Mouse (Mus musculus): ENCODE data around the gene Ppie.
"Not testable (repeated sequence)": the region's sequence is repeated elsewhere in the genome, so short reads cannot be mapped to it uniquely, and the experiment has no call there.

The Ppie gene

DNA sequence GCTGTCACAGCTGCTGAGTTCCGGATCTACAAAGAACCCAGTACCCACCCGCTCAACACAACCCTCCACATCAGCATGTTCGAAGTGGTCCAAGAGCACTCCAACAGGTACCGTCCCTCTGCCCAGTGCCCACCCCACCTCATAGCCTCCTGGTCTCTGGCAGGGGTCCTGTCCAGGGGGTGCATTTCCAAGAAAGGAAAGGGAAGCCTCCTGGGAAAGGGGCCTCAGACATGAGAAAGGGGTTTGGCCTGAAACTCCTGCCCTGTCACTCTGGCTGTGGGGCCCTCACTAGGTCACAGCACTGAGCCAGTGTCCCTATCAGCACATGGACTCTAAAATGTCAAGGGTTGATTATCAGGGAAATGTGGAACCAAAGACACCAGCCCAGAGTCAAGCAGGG lies 25.1 kb downstream of the Ppie start:
- DNase-seq (ENCODE audit: low read depth, low spot score): not testable (repeated sequence)

DNA sequence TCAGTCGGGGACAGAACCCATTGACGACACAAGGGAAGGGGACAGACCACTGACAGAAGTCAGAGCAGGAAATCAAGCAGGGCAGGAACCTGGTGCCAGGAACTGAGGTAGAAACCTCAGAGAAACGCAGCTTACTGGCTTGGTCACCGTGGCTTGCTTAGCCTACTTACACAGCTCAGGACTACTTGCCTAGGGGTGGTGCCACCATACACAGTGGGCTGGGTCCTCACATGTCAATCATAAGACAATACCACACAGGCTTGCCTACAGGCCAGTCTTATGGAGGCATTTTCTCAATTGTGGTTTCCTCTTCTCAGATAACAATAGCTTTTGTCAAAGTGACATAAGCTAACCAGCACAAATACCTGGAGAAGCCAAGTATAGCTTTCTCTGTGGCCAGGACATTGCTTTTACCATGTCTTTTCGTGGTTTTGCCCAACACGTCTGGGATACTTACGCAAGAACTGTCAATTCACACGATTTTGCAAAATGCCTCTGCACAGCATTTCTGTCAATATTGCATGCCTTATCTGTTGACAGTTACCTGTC lies 27.5 kb downstream of the Ppie start:
- DNase-seq (ENCODE audit: low read depth, low spot score): no peak

DNA sequence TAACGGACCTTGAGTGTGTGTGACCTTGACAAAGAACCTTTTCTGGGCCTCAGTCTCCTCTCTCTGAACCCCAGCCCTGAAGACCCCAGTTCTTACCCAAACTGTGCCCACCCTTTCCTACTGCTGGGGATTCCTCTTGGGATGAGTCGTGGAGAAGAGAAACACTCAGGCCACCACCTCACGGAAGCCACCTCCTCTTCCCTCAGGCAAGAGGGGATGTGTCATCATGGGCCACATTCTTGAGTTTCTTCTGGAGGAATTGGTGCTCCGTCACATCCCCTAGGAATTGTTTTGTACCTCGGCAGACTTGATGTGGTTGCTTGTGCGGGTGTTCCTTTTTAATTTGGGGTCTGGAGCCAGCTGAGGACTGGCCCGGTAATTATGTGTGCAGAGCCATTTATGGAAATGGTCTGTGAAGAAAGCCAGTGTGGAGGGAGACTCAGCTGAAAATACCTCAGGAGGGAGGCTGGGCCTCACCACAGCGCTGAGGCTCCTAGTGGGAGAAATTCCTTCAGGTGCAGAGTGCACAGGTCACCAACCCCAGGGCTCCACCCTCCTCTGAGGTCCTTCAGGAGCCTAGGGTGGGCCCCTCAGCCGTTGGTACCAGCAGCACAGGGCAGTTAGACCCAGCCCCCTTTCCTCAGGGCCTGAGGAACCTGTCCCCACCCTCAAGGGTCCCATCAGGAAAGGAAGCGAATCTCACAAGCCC lies 28.3 kb downstream of the Ppie start:
- DNase-seq (ENCODE audit: low read depth, low spot score): not testable (repeated sequence)

DNA sequence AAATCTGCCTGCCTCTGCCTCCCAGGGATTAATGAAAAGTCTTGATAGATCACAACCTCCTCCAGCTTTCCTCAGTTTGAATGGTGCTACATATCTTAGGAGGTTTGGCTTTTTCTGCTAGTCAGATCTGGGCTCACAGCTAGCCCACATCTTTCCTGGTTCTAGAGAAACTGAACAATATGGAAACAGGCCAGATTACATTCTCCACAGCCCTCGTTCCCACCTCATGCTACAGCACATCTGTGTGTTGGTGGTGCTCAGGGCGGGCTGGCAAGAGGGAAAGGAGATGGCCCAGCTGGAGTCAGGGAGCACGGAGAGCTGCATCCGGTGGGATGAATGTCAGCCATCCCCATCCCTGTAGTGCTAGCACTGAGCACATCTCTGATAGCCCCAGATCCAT lies 29.0 kb downstream of the Ppie start:
- DNase-seq (ENCODE audit: low read depth, low spot score): no peak

DNA sequence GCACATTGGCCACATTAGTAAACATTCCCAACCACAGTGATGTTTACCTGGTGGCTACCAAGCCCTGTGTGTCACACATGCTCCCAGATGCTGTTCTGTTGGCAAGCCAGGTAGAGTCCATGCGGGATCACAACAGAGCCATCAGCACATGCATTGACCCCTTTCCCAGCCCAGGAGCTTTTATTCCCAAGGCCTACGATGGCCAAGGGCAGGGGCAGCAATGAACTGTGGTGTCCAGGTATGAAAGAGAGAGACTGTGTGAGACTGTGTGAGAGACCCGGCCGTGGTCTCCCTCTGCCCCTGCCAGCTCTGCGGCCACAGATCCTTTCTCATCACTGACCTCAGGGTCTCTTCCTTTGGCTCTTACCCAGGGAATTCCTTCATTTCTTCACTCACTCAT lies 31.7 kb downstream of the Ppie start:
- no peak for DNase-seq (ENCODE audit: low read depth, low spot score)

DNA sequence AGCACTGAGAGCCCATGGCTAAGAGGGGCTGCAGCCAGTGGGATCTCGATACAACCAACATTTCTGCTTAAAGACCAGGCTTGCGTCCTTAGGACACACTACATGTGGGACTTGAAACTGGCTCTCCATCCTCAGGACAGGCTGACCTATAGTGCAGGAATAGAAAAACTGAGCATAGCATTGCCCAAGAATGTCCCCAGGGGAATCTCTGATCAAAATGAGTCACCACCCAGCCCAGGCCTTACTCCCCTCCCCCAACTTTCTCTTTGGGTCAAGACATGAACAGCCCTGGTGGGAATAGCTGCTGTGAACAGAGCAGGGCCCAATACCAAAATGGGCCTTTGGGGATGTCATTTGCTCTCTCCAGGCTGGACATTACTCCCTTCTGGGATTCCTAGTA lies 32.9 kb downstream of the Ppie start:
- no peak for DNase-seq (ENCODE audit: low read depth, low spot score)

DNA sequence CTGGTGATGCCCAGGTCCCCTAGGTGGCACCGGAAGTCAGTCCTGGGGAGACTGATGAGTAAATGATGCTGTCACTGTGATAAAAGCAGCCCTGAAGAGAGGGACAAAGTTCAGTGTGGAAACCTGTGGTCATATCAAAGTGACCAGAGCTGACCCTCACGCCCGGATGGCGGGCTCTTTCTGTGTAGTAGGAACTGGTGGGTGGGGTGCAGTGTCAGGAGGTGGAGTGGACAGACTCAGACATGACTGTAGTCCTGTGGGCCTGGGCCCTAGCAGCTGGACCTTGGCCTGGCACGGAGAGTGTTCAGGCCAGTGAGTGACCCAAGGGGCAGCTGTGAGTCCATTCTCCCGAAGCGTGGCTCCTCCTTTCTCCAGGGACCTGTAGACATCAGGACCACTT lies 33.8 kb downstream of the Ppie start:
- not testable (repeated sequence) for DNase-seq (ENCODE audit: low read depth, low spot score)

DNA sequence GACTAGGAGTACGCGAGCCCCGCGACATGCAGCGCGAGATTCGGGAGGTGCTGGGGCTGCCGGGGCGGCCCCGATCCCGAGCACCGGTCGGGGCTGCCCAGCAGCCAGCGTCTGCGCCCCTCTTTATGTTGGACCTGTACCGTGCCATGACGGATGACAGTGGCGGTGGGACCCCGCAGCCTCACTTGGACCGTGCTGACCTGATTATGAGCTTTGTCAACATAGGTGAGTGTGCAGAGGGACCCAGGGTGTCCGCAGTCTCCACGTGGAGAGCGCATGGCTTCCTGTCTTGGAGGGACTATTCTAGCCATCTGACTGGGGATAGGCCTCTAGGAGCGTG lies 34.3 kb downstream of the Ppie start:
- no peak for DNase-seq (ENCODE audit: low read depth, low spot score)

DNA sequence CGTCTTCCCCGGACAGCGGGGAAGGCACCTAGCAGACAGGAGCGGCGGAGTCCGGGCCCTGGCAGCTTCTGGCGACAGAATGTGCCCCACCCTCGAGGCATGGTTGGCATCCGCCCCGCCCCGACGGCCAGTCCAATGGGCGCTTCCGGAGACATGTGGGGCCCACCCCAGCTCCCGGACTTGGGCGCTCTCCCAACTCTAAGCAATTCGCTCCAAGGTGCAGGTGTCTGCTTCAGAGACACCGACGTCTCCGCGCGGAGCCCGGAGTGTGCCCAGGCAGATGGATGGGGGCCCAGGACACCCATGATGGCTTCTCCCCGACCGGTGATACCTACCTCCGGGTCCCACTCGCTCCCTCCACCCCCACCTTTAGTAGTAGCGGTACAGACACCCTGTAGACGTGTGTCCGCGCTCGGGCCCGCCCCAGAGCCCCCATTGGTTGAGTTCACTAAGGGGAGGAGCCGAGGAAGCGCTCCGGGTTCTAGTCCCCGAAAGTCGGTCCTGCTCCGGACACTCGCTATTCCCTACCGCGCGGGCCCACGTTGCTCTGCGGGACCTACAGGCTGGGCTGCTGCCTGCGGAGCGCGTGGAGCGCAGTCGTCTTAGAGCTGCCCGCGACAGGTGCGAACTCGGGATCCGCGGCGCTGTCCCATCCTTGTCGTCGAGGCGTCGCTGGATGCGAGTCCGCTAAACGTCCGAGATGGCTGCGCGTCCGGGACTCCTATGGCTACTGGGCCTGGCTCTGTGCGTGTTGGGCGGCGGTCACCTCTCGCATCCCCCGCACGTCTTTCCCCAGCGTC lies 34.9 kb downstream of the Ppie start, which contains the start of gene Bmp8b:
Bmp8b (plus strand) TSS at position 515 of the 800 bp plus-strand sequence.
- DNase-seq (ENCODE audit: low read depth, low spot score): no peak

DNA sequence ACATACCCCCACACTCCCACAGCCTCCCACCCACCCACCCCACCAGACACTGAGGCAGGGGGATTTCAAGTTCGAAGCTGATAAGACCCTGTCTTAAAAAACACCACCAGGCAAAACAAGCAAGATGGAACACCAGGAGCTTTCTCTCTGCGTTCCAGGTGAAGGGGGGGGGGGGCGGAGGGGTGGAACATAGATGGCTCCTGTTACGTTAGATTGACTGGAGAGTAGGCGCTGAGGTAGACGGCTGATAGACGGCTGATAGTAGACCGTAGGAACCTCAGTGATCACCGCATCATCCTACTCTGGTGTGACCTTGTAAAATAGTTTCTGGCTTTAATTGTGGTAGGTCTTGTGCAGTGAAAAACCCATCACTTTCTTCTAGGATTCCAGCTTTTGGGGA lies 45.9 kb downstream of the Ppie start:
- no peak for DNase-seq (ENCODE audit: low read depth, low spot score)

DNA sequence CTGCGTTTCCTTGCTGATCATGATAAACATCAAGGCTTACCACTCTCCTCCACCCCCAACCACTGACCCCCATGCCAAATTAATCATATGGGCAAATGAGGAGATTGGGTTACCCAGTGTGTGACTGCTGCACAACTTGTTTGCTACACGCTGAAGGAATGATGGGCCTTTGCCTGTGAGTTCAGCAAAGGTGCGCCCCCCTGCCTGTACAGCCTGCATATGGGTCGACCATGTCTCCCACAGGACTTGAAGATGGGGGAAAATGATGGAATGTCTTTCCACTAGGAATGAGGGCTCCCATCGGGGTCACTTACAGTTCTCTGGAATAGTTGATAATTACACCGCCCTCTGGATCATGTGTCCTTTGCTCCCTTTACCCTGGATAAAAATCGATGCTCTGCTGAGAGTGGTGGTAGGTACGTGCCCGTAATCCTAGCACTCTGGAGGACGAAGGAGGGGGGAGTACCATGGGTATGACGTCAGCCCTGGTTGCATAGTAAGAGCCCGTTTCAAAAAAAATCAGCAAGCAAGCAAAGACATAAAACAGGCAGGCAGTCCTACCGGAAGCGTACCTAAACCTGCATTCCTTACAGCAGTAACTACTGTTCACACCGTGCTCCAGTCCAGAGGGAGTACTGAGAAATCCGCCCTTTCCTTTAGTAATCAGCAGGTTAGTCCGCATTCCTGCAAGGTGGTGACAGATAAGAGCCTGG lies 46.5 kb downstream of the Ppie start:
- no peak for DNase-seq (ENCODE audit: low read depth, low spot score)

DNA sequence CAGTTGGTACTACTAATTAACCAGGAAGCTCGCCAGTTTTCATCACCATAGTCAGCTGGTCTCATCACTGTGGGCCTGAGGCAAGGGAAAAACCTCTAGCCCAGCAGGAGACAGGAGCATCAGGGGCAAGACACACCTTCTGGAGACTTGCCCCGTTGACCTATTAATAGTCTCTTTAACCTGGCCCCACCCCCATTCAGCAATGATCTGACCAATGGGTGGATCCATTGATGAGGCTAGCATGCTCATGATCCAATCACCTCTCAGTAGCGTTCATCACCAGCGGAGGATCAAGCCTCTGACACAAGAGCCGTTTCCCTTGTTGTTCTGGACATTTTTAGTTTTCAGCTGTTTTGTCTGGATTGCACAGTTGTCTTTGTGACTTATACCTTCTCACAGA lies 47.1 kb downstream of the Ppie start:
- DNase-seq (ENCODE audit: low read depth, low spot score): no peak

DNA sequence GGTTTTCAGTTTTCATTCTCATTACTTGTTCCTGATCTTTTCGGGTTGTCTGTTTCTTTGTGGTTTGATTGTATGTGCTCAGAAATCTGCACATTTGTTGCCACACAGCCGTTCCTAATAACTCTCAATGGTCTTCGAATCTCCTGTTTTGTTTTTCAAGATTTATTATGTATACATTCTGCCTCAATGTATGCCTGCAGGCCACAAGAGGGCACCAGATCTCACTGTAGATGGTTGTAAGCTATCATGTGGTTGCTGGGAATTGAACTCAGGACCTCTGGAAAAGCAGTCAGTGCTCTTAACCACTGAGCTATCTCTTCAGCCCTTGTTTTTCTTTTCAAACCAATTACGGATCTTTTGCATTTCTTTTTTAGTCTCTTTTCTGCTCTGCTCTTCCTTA lies 53.4 kb downstream of the Ppie start:
- DNase-seq (ENCODE audit: low read depth, low spot score): peak; percentile 16

DNA sequence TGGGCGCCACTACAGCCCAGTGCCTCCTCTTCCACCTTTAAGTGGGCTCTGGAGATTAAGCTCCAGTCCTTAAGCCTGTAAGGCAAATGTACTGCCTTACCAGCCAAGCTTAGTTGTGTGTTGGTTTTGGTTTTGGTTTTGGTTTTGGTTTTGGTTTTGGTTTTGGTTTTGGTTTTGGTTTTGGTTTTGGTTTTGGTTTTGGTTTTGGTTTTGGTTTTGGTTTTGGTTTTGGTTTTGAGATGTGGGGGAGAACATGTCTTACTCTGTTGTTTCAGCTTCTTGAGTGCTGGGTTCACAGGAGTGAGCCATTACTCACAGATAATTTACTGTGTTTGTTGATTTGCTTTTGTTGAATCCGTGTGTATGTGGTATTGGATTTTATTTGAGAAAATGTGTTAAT lies 54.5 kb downstream of the Ppie start:
- DNase-seq (ENCODE audit: low read depth, low spot score): no peak

DNA sequence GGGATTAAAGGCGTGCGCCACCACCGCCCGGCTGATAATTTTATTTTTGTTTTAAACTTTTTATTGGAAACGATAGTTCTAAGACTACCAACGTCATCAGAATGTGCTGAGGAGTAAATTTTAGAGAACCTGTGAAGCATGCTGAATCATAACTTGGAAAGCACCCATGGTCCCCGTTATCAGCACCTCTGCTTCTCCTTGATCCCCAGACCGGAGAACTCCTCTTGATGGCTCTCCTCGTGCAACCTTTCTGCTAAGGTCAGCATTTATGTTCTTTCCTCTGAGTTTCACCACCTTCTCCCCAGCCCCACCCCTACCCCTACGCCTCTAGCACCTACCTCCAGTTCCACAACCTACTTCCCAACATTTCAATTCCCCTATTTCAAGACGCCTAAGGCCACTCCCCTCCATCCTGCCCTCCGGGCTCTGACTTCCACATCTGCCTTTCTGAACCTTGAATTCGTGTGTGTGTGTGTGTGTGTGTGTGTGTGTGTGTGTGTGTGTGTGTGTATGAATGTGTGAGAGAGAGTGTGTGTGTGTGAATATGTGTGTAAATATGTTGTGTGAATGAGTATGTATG lies 56.3 kb downstream of the Ppie start:
- no peak for DNase-seq (ENCODE audit: low read depth, low spot score)

DNA sequence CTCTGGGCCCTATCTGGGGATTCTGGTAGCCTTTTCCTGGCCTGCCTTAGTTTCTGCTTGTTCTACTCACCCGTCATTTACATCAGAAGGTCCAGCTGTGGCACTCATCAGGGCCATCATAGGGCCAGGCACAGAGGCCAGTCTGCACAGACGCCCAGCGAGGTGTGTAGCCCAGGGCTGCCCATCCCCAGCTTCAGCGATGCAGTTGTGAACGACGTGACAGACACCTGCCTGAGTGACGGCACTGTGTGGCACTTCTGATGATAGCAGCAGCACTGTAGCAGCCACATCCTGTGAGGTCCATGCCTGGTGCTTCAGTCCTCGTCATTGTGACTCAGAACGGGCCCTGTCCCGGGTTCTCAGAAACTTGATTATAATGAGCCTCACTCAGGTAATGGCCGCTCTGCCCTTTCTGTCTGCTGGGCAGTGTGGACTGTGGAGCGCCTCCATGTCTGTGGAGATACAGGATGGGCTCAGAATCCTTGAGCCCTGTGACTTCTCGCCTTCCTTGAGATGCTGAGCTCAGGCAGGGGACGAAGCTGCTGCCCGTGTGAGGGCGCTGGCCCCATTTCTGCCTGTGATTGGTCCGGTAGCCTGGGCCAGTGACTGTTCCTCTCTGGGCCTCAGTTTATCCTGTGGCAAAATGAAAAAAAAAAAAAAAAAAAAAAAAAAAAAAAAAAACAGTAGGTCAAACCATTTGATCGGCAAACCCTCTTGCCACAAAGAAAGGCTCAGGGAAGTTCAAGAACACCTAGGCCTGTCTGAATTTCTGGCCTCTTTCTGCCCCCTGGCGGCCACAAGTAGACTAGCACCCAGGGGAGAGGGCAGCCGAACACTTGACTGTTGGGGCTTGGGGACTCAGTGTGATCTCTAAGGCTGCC lies 57.2 kb downstream of the Ppie start:
- peak; percentile 75 for DNase-seq (ENCODE audit: low read depth, low spot score)

DNA sequence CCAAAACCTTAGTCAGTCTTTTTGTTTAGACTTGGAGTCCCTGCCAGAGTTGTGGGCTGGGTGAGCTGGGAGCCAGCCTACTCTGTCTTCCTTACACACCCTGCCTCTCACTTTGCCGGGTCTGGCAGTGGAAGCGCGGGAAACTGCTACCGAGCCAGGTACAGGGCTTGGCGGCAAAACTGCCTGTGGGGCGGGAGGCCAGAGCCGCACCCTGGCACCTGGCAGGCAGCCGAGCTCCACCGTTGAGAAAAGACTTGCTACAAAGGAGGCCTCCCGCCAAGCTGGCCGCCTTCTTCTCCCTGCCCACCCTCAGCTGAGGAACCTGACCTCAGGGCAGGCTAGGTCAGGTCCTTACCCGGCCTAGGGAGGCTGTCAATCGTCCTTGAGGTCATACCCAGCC lies 59.0 kb downstream of the Ppie start:
- no peak for DNase-seq (ENCODE audit: low read depth, low spot score)

DNA sequence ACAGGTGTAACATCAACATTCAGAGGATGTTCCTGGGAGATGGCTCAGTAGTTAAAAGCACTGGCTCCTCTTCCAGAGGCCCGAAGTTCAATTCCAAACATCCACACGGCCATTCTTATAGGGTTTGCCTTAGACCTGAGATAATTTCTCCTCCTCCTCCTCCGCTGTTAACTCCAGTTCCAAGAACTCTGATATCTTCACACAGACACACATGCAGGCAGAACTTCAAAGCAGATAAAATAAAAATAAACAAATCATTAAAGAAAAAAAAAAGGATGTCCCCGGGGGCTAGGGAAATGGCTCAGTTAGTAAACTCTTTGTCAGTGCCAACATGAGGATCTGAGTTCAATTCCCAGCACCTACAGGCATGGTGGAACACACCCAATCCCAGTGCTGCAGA lies 61.5 kb downstream of the Ppie start:
- no peak for DNase-seq (ENCODE audit: low read depth, low spot score)
